Mouse (Mus musculus) lung, embryonic 15.5 days (tissue): ENCODE data around the gene Gm9922. TPM values are rescaled to one million over a fixed set of nuclear protein-coding genes. Genes with fewer than 3 reads are reported as not detected.

Experiments
- ATAC-seq: fragments of 200-750 bp; cut with Nextera tagmentation; 2 replicates; pipeline ENCODE4 v1.8.0; 2017; ENCODE audit warnings: moderate number of reproducible peaks, borderline replicate concordance; ENCODE audit not compliant: low FRiP score, low TSS enrichment; ENCODE audit errors: extremely low read depth
- H3K27ac ChIP-seq: fragments of 300-500 bp; sonication (generic); 2 replicates; pipeline ENCODE4 v1.5.1; 2015; ENCODE audit warnings: moderate library complexity, mild to moderate bottlenecking, inconsistent platforms
- H3K27me3 ChIP-seq: fragments of 300-500 bp; sonication (generic); 2 replicates; pipeline ENCODE4 v1.6.1; 2015; ENCODE audit warnings: inconsistent platforms
- H3K36me3 ChIP-seq: fragments of 300-500 bp; sonication (generic); 2 replicates; pipeline ENCODE4 v1.6.1; 2015; ENCODE audit warnings: inconsistent platforms
- H3K4me1 ChIP-seq: fragments of 300-500 bp; sonication (generic); 2 replicates; pipeline ENCODE4 v1.6.1; 2015; ENCODE audit warnings: inconsistent platforms
- H3K4me2 ChIP-seq: fragments of 300-500 bp; sonication (generic); 2 replicates; pipeline ENCODE4 v1.6.1; 2015; ENCODE audit warnings: inconsistent platforms, mild to moderate bottlenecking, moderate library complexity
- H3K4me3 ChIP-seq: fragments of 300-500 bp; sonication (generic); 2 replicates; pipeline ENCODE4 v1.5.1; 2015; ENCODE audit warnings: mild to moderate bottlenecking, inconsistent platforms
- H3K9ac ChIP-seq: fragments of 300-500 bp; sonication (generic); 2 replicates; pipeline ENCODE4 v1.6.1; 2015; ENCODE audit warnings: inconsistent platforms
- H3K9me3 ChIP-seq: fragments of 300-500 bp; sonication (generic); 2 replicates; pipeline ENCODE4 v1.6.1; 2016; ENCODE audit warnings: inconsistent platforms
- WGBS: fragments of 180-500 bp; shearing (Covaris S2); methylation state at CpG from one replicate; pipeline ENCODE4 v1.1.7; 2015; 5-methylcytosine and 5-hydroxymethylcytosine counted together
- polyA plus RNA-seq: library from polyadenylated mRNA; unstranded; fragments of >200 nt; fragmentation: Nextera tagmentation; extraction: Ambion mirVana; gene quantifications from 2 replicates; pipeline ENCODE4 v1.2.1, GENCODE M21; 2015

Gene Gm9922
- 1.5 and 2.6 TPM in 2 replicates for polyA plus RNA-seq

- H3K27me3 ChIP-seq, result peaks cover 14% of the 10 kb centered on the region; the same call in 1 of the 2 replicates
- peak within 1 kb of the TSS; percentile 95 for H3K4me2 ChIP-seq
- H3K9ac ChIP-seq, result peak within 1 kb of the TSS; percentile 38
- H3K36me3 ChIP-seq, result no peaks in the 10 kb centered on the region
- no peaks in the 10 kb centered on the region for H3K9me3 ChIP-seq
- ATAC-seq, result peak; percentile 96
- WGBS, result under 1% methylated on average over 51 of the region's 51 CpGs
- H3K4me3 ChIP-seq, result peak within 1 kb of the TSS; percentile 51
- H3K4me1 ChIP-seq, result peaks cover 6% of the 10 kb centered on the region; the same call in 1 of the 2 replicates
- H3K27ac ChIP-seq, result no peak within 1 kb of the TSS
Observed at GRCm38 (mm10) chr14:101729237-101729971, at the start of gene Gm9922, which contains the start of gene Lmo7. Gm9922 (minus strand) TSS chr14:101729814. Lmo7 (plus strand) TSS chr14:101729957.

GRCm38 (mm10) chr14:101778426-101778825 lies 48.8 kb upstream of the Gm9922 start:
- no peaks in the 10 kb centered on the region for H3K4me1 ChIP-seq
- no peak overlapping the region for H3K4me2 ChIP-seq
- no peaks in the 10 kb centered on the region for H3K27me3 ChIP-seq
- H3K27ac ChIP-seq, result no peak overlapping the region
- no peaks in the 10 kb centered on the region for H3K36me3 ChIP-seq
- no peak for ATAC-seq
- no peaks in the 10 kb centered on the region for H3K9me3 ChIP-seq
- no peak overlapping the region for H3K9ac ChIP-seq
- H3K4me3 ChIP-seq, result no peak overlapping the region
- WGBS, result 91% methylated on average over 3 of the region's 3 CpGs

- Histone ChIP-seq H3K27me3 (no peaks in the 10 kb centered on the region), H3K4me1 (no peaks in the 10 kb centered on the region), H3K4me3 (no peak overlapping the region), H3K27ac (no peak overlapping the region), H3K4me2 (no peak overlapping the region), H3K9me3 (no peaks in the 10 kb centered on the region), H3K36me3 (no peaks in the 10 kb centered on the region), H3K9ac (no peak overlapping the region)
- whole genome bisulfite sequencing, result 66% methylated on average over 3 of the region's 3 CpGs
- ATAC-seq, result no peak
Observed at GRCm38 (mm10) chr14:101777129-101777493, 47.5 kb upstream of the Gm9922 start.

- 36% methylated on average over 4 of the region's 4 CpGs for WGBS
- no peak for ATAC-seq
- Histone ChIP-seq H3K36me3 (no peaks in the 10 kb centered on the region), H3K9ac (no peak overlapping the region), H3K9me3 (no peaks in the 10 kb centered on the region), H3K27ac (no peak overlapping the region), H3K4me2 (no peak overlapping the region), H3K4me3 (no peak overlapping the region), H3K4me1 (no peaks in the 10 kb centered on the region), H3K27me3 (no peaks in the 10 kb centered on the region)
Observed at GRCm38 (mm10) chr14:101776296-101777128, 46.9 kb upstream of the Gm9922 start.

- no peak for ATAC-seq
- H3K9me3 ChIP-seq, result no peaks in the 10 kb centered on the region
- H3K27me3 ChIP-seq, result no peaks in the 10 kb centered on the region
- H3K9ac ChIP-seq, result no peak overlapping the region
- no peaks in the 10 kb centered on the region for H3K4me1 ChIP-seq
- H3K4me3 ChIP-seq, result no peak overlapping the region
- H3K4me2 ChIP-seq, result no peak overlapping the region
- H3K36me3 ChIP-seq, result no peaks in the 10 kb centered on the region
- 40% methylated on average over 4 of the region's 4 CpGs for WGBS
- H3K27ac ChIP-seq, result no peak overlapping the region
Observed at GRCm38 (mm10) chr14:101774631-101775030, 45.0 kb upstream of the Gm9922 start.

- ATAC-seq, result no peak
- Histone ChIP-seq H3K9me3 (no peaks in the 10 kb centered on the region), H3K27ac (no peak overlapping the region), H3K27me3 (no peaks in the 10 kb centered on the region), H3K4me1 (no peaks in the 10 kb centered on the region), H3K4me3 (no peak overlapping the region), H3K9ac (no peak overlapping the region), H3K36me3 (no peaks in the 10 kb centered on the region), H3K4me2 (no peak overlapping the region)
- 90% methylated on average over 6 of the region's 6 CpGs for WGBS
Observed at GRCm38 (mm10) chr14:101771756-101772155, 42.1 kb upstream of the Gm9922 start.

- Histone ChIP-seq H3K9ac (no peak overlapping the region), H3K36me3 (no peaks in the 10 kb centered on the region), H3K27ac (no peak overlapping the region), H3K27me3 (no peaks in the 10 kb centered on the region), H3K4me1 (no peaks in the 10 kb centered on the region), H3K4me2 (no peak overlapping the region), H3K4me3 (no peak overlapping the region), H3K9me3 (no peaks in the 10 kb centered on the region)
- ATAC-seq, result no peak
- 72% methylated on average over 5 of the region's 5 CpGs for WGBS
Observed at GRCm38 (mm10) chr14:101771336-101771735, 41.7 kb upstream of the Gm9922 start.

GRCm38 (mm10) chr14:101763762-101764295 lies 34.2 kb upstream of the Gm9922 start:
- no peak overlapping the region for H3K27ac ChIP-seq
- no peaks in the 10 kb centered on the region for H3K9me3 ChIP-seq
- no peaks in the 10 kb centered on the region for H3K4me1 ChIP-seq
- no peaks in the 10 kb centered on the region for H3K27me3 ChIP-seq
- no peak overlapping the region for H3K9ac ChIP-seq
- H3K36me3 ChIP-seq, result no peaks in the 10 kb centered on the region
- no peak overlapping the region for H3K4me3 ChIP-seq
- H3K4me2 ChIP-seq, result no peak overlapping the region
- 23% methylated on average over 3 of the region's 3 CpGs for WGBS
- no peak for ATAC-seq

- 43% methylated on average over 1 of the region's 1 CpGs for WGBS
- ATAC-seq, result no peak
Observed at GRCm38 (mm10) chr14:101762267-101762666, 32.7 kb upstream of the Gm9922 start.

GRCm38 (mm10) chr14:101755425-101755824 lies 25.8 kb upstream of the Gm9922 start:
- no peaks in the 10 kb centered on the region for H3K9me3 ChIP-seq
- no peak overlapping the region for H3K27ac ChIP-seq
- H3K4me2 ChIP-seq, result no peak overlapping the region
- no peak for ATAC-seq
- H3K27me3 ChIP-seq, result no peaks in the 10 kb centered on the region
- WGBS, result 40% methylated on average over 4 of the region's 4 CpGs
- H3K4me1 ChIP-seq, result no peaks in the 10 kb centered on the region
- H3K9ac ChIP-seq, result no peak overlapping the region
- no peaks in the 10 kb centered on the region for H3K36me3 ChIP-seq
- no peak overlapping the region for H3K4me3 ChIP-seq

More at GRCm38 (mm10) chr14:101762267-101762666, 32.7 kb upstream of the Gm9922 start:
- no peaks in the 10 kb centered on the region for H3K36me3 ChIP-seq
- H3K9me3 ChIP-seq, result no peaks in the 10 kb centered on the region
- H3K27ac ChIP-seq, result no peak overlapping the region
- H3K9ac ChIP-seq, result no peak overlapping the region
- no peak overlapping the region for H3K4me3 ChIP-seq
- no peaks in the 10 kb centered on the region for H3K27me3 ChIP-seq
- no peaks in the 10 kb centered on the region for H3K4me1 ChIP-seq
- H3K4me2 ChIP-seq, result no peak overlapping the region

- H3K27me3 ChIP-seq, result no peaks in the 10 kb centered on the region
- H3K4me2 ChIP-seq, result no peak overlapping the region
- H3K9me3 ChIP-seq, result no peaks in the 10 kb centered on the region
- no peak overlapping the region for H3K27ac ChIP-seq
- no peaks in the 10 kb centered on the region for H3K4me1 ChIP-seq
- no peak for ATAC-seq
- 80% methylated on average over 4 of the region's 4 CpGs for WGBS
- no peak overlapping the region for H3K9ac ChIP-seq
- H3K4me3 ChIP-seq, result no peak overlapping the region
- no peaks in the 10 kb centered on the region for H3K36me3 ChIP-seq
Observed at GRCm38 (mm10) chr14:101750910-101751309, 21.3 kb upstream of the Gm9922 start.

- Histone ChIP-seq H3K4me2 (no peak overlapping the region), H3K27me3 (no peaks in the 10 kb centered on the region), H3K4me1 (no peaks in the 10 kb centered on the region), H3K9ac (no peak overlapping the region), H3K9me3 (no peaks in the 10 kb centered on the region), H3K4me3 (no peak overlapping the region), H3K36me3 (no peaks in the 10 kb centered on the region), H3K27ac (no peak overlapping the region)
- no peak for ATAC-seq
- 72% methylated on average over 7 of the region's 7 CpGs for WGBS
Observed at GRCm38 (mm10) chr14:101748436-101748835, 18.8 kb upstream of the Gm9922 start.
